Mouse (Mus musculus): ENCODE measurements around the gene Tnn. TPM values are rescaled to one million over a fixed set of nuclear protein-coding genes. Genes with fewer than 3 reads are reported as not detected.

Tnn gene
- polyA plus RNA-seq, 1 experiment: 0.40 TPM

DNA sequence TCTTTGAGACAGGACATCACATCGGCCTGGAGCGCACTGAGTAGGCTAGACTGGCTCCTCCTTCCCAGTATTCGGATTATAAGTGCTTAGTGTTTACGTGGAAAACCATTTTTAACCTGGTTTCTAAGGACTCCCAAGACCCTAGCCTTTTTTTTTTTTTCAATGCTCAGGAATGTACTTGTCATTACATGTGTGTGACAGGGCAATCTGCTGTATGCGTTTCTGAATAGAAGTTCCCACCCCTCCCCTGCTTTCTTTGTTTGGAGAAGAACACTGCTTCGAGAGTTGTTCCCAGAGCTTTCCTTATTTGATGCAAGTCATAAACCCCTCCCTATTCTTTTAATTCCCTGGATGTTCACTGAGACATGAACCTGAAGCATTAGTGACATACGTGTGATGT, 9.0 kb downstream of the Tnn start:
- TF ChIP-seq POLR2A (IDR thresholded peaks at IDR 0.05; ENCODE audit: borderline replicate concordance, extremely low read depth, insufficient read depth, insufficient read length, poor library complexity, severe bottlenecking) (no peak), CTCF (IDR thresholded peaks at IDR 0.05; ENCODE audit: borderline replicate concordance, extremely low read depth, insufficient read depth, insufficient read length) (no peak)
- DNase-seq (ENCODE audit: low read depth): no peak

GRCm38 (mm10) chr1:160136362-160136890, 17.0 kb downstream of the Tnn start:
- no peak for TF ChIP-seq POLR2A (IDR thresholded peaks at IDR 0.05; ENCODE audit: borderline replicate concordance, extremely low read depth, insufficient read depth, insufficient read length, poor library complexity, severe bottlenecking)
- TF ChIP-seq CTCF (IDR thresholded peaks at IDR 0.05; ENCODE audit: borderline replicate concordance, extremely low read depth, insufficient read depth, insufficient read length): no peak
- DNase-seq (ENCODE audit: low read depth): no peak

DNA sequence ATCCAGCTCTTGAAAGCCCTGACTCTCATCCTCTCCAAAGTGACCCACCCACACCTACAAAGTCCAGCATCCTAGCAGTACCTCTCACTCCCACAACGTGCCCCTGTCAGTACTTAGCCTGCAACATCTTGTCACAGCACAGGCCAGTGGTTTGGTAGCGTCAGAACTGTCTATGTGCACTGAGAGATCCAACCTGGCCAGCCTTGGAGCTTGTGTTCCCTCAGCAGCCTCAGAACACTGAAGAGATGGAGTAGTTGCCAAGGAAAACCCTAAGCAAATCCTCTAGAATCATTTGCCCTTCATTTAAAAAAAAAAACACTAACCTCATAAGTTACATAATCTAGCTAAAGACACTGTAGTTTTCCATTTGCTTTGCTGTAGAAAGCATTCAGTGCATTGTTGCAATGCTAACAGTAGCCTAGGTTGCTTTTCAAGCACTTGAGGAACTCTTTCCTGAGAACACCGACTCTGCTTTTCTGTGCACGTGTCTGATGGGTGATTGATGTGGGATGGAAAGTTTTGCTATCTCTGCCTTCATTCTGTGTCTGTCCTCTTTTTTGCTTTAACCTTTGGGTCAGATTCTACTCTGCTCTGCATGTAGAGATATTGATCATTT, 19.8 kb downstream of the Tnn start:
- no peak for TF ChIP-seq POLR2A (IDR thresholded peaks at IDR 0.05; ENCODE audit: borderline replicate concordance, extremely low read depth, insufficient read depth, insufficient read length, poor library complexity, severe bottlenecking)
- TF ChIP-seq CTCF (IDR thresholded peaks at IDR 0.05; ENCODE audit: borderline replicate concordance, extremely low read depth, insufficient read depth, insufficient read length): no peak
- no peak for DNase-seq (ENCODE audit: low read depth)

- TF ChIP-seq POLR2A (IDR thresholded peaks at IDR 0.05; ENCODE audit: borderline replicate concordance, extremely low read depth, insufficient read depth, insufficient read length, poor library complexity, severe bottlenecking) (no peak), CTCF (IDR thresholded peaks at IDR 0.05; ENCODE audit: borderline replicate concordance, extremely low read depth, insufficient read depth, insufficient read length) (no peak)
Observed at GRCm38 (mm10) chr1:160123957-160124356, 29.4 kb downstream of the Tnn start.

DNA sequence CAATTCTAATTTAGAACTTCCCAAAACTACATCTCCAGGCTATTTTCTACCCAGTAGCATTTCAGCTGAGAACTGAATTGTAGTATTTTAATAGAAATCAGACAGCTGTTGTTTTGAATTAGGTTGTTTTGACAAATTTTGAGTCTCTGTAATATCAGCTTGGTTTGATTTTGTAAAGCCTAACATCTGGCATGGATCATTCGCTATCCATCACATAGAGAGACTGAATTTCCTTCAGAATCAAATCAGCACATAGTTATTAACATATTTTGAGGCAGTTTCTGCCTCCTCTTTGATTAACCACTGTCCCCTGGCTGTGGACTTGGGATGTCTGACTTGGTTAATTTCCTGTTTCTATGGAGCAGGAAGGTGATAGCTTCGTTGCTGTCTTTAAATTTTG, 44.8 kb downstream of the Tnn start:
- TF ChIP-seq CTCF (IDR thresholded peaks at IDR 0.05; ENCODE audit: borderline replicate concordance, extremely low read depth, insufficient read depth, insufficient read length) (no peak), POLR2A (IDR thresholded peaks at IDR 0.05; ENCODE audit: borderline replicate concordance, extremely low read depth, insufficient read depth, insufficient read length, poor library complexity, severe bottlenecking) (no peak)
- DNase-seq (ENCODE audit: low read depth): peak; percentile 32

More at GRCm38 (mm10) chr1:160123957-160124356, 29.4 kb downstream of the Tnn start:
- DNase-seq (ENCODE audit: low read depth): no peak

DNA sequence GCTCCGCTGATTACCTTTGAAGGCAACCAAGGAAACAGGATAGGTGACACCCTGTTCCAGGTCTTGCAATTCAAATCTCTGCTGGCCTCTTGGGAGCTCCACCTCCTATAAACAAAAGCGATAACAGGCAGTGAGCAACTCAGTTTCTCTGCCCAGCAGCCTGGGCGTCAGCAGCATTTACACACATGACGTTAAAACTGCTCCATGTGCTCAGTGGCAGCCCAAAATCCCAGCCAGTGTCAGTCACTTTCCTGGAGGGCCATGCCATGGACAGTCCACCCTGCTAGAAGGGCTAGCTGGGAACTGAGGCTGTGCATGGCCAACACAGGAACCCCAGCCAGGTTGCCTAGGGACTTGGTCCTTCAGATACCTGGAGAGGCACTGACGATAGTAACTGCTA, 48.0 kb downstream of the Tnn start:
- no peak for TF ChIP-seq POLR2A (IDR thresholded peaks at IDR 0.05; ENCODE audit: borderline replicate concordance, extremely low read depth, insufficient read depth, insufficient read length, poor library complexity, severe bottlenecking)
- TF ChIP-seq CTCF (IDR thresholded peaks at IDR 0.05; ENCODE audit: borderline replicate concordance, extremely low read depth, insufficient read depth, insufficient read length): no peak
- no peak for DNase-seq (ENCODE audit: low read depth)

- no peak for TF ChIP-seq CTCF (IDR thresholded peaks at IDR 0.05; ENCODE audit: borderline replicate concordance, extremely low read depth, insufficient read depth, insufficient read length)
- no peak for TF ChIP-seq POLR2A (IDR thresholded peaks at IDR 0.05; ENCODE audit: borderline replicate concordance, extremely low read depth, insufficient read depth, insufficient read length, poor library complexity, severe bottlenecking)
- no peak for DNase-seq (ENCODE audit: low read depth)
Observed at GRCm38 (mm10) chr1:160100996-160101395, 52.4 kb downstream of the Tnn start.

DNA sequence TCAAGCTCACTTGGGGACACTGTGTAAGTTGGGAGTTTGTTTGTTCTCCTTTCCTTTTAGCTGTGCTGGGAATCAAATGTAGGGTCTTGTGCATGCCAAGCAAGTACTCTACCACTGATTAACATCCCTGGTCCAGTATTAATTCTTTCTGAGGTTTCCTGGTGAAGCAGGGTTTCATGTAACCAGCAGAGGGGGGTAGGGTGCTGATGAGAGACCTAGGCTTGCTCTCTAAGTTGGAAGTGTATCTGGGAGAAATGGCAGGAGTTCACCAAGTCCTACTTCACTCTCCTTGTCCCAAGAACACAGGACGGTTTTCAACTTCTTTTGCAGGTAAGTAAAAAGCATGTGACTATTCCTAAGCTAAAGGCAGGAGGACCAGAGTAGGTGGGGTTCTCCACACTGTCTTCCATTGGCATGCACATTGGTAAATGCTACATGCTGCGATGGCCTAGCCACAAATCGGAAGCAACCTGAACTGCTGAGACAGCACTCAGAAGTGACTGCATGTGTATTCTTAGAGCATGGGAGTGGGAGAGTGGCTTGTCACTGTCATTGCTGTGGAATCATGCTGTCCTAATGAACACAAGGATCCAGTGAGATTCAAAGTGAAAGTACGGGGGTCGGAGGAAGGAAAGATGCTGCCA, 53.6 kb downstream of the Tnn start:
- TF ChIP-seq POLR2A (IDR thresholded peaks at IDR 0.05; ENCODE audit: borderline replicate concordance, extremely low read depth, insufficient read depth, insufficient read length, poor library complexity, severe bottlenecking): no peak
- TF ChIP-seq CTCF (IDR thresholded peaks at IDR 0.05; ENCODE audit: borderline replicate concordance, extremely low read depth, insufficient read depth, insufficient read length): peak; percentile 14; the same call in 1 of the 2 replicates
- peak; percentile 27 for DNase-seq (ENCODE audit: low read depth)

- no peak for TF ChIP-seq CTCF (IDR thresholded peaks at IDR 0.05; ENCODE audit: borderline replicate concordance, extremely low read depth, insufficient read depth, insufficient read length)
- TF ChIP-seq POLR2A (IDR thresholded peaks at IDR 0.05; ENCODE audit: borderline replicate concordance, extremely low read depth, insufficient read depth, insufficient read length, poor library complexity, severe bottlenecking): no peak
Observed at GRCm38 (mm10) chr1:160086651-160087050, 66.7 kb downstream of the Tnn start.

DNA sequence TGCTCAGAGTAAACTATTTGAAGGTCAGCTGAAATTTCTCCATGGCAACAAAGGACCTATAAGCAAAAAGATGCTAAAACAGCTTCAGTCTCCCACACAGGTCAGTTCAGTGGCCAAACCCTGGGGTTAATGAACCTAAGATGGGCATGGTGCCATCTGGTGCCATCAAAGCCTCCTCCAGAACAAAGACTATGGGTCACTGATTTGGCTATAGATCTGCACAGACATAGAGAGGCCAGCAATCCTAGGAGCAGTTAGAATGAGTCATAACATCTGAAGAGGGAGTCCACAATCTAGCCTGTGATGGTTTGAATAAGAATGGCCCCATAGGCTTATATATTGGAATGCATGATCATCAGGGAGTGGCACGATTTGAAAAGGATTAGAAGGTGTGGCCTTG, 69.1 kb downstream of the Tnn start:
- no peak for DNase-seq (ENCODE audit: low read depth)
- TF ChIP-seq POLR2A (IDR thresholded peaks at IDR 0.05; ENCODE audit: borderline replicate concordance, extremely low read depth, insufficient read depth, insufficient read length, poor library complexity, severe bottlenecking) (no peak), CTCF (IDR thresholded peaks at IDR 0.05; ENCODE audit: borderline replicate concordance, extremely low read depth, insufficient read depth, insufficient read length) (no peak)

More at GRCm38 (mm10) chr1:160086651-160087050, 66.7 kb downstream of the Tnn start:
- DNase-seq (ENCODE audit: low read depth): no peak

DNA sequence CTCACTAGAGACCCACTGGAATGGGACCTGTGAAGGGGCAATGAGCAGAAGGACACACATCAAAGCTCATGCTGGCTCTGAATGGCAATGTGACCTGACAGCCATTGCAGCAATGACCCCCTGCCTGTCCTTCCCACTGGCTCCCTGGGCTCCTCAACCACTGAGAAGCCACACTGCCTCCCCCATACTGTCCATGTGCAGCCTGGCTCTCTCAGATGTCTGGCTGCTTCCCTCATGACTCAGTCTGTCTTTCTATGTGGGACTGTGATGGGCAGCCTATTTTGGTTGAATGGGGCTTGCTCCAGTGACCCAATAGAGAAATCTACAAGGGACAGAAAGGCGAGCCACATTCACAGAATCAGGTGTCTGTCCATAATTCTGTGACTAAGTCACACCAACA, 70.7 kb downstream of the Tnn start:
- DNase-seq (ENCODE audit: low read depth): no peak
- no peak for TF ChIP-seq CTCF (IDR thresholded peaks at IDR 0.05; ENCODE audit: borderline replicate concordance, extremely low read depth, insufficient read depth, insufficient read length)
- no peak for TF ChIP-seq POLR2A (IDR thresholded peaks at IDR 0.05; ENCODE audit: borderline replicate concordance, extremely low read depth, insufficient read depth, insufficient read length, poor library complexity, severe bottlenecking)
